Mouse (Mus musculus): ENCODE results near the gene Gm10964.
"Not testable (repeated sequence)": the region's sequence is repeated elsewhere in the genome, so short reads cannot be mapped to it uniquely, and the experiment has no call there.

The Gm10964 gene

DNA sequence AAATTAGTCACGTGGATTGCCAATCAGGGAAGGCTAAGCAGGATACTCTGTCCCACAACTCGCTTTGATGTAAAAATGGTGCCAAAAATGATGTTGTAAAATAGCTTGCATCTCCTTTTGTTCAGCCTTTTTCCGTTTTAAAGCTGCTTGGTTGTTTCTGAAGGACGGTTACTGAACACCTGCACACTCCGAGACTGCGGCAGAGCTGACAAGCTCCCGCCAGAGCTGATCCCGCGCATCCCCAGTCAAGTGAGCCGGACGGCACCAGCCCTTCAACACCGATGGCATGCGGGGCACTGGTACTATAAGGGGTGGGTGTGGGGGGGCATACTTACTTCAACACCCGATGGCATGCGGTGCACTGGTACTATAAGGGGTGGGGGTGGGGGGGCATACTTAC is 34.8 kb downstream of the Gm10964 start:
- DNase-seq (ENCODE audit: extremely low read depth, low read depth, low spot score) = no peak

DNA sequence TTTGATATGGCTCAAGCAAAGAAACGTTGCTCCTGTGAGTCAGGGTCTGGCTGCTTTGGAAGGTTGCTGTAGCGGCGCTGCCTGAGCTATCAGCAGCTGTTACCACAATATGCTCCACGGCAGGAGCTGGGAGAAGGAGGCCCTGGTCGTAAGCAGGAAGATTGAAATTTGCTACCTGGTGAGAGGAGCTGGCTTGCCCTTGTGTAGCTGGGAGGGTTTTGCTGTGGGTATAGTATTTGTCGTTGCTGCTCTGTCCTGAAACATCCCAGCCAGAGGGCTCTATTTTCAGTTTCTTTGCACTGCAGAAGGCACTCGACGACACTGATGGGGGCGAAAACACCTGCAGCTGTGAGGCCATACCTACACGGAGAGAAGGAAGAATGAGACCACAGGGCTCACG is 38.8 kb downstream of the Gm10964 start:
- no peak for DNase-seq (ENCODE audit: extremely low read depth, low read depth, low spot score)

DNA sequence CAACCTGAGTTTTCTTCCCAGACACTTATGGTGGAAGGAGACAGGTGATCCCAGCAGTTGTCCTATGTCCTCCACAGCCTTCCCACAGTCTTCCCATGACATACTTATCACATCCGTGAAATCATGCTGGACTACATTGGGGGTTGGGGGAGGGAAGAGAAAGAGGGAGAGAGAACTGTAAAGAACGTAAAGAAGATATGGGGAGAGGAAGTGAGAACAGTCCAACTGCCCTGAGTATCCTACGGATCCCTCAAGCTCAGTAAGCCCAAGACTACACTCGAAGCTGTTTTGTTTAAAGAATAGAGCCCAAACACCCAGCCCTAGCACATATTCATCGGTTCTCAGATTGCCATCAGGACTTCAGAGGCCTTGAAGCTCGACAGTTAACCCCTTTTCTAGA is 39.5 kb downstream of the Gm10964 start:
- no peak for DNase-seq (ENCODE audit: extremely low read depth, low read depth, low spot score)

DNA sequence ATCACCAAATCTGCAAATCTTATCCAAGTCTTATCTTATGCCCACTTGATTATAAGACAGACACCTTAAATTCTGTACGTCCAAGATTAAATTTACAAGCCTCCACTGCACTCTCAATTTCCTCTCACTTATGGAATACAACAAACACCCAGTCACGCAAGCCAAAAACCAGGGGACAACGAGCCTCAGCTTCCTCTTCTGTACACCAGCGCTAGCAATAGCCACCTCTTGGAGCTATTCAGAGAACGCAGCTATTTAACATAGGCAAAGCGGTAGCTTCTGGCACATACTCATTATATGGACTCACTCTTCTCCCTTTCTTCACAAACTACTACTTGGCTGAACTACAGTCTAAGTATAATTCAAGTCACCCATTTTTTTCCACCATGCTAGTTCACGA is 40.0 kb downstream of the Gm10964 start:
- no peak for DNase-seq (ENCODE audit: extremely low read depth, low read depth, low spot score)

DNA sequence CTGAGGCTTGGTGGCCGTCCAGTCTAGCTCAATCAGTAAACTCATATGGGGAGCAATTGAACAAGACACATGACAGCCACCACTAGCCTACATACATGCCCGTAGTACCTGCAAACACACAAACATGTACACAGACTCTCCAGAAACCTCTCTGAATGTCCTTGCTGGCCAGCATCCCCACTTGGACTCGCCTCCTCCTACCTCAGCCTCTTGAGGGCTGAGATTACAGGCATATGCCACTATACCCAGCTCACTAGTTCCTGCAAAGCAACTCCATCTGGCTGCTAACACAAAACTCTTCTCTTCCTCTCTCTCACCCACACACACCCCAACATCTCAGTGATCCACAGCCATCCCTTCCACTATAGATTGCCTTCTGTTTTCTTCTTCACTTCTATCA is 41.1 kb downstream of the Gm10964 start:
- DNase-seq (ENCODE audit: extremely low read depth, low read depth, low spot score) = no peak

DNA sequence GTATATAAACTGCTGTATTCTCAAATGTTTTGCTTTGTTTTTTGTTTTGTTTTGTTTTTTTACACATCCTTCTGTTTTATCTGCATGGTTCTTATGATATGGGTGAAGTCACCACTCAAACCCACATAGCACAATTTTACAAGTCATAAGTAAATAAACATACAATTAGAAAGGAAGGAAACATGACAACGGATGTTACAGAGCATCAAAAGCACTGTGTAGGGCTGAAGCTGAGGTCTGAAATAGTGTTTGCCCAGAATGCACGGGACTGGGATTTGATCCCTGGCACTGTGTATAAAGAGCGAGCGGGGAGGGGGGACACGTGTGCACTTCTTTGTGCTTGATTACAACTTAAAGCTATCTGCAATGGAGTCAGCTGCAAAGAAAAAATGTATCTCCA is 41.6 kb downstream of the Gm10964 start:
- DNase-seq (ENCODE audit: extremely low read depth, low read depth, low spot score) = no peak

DNA sequence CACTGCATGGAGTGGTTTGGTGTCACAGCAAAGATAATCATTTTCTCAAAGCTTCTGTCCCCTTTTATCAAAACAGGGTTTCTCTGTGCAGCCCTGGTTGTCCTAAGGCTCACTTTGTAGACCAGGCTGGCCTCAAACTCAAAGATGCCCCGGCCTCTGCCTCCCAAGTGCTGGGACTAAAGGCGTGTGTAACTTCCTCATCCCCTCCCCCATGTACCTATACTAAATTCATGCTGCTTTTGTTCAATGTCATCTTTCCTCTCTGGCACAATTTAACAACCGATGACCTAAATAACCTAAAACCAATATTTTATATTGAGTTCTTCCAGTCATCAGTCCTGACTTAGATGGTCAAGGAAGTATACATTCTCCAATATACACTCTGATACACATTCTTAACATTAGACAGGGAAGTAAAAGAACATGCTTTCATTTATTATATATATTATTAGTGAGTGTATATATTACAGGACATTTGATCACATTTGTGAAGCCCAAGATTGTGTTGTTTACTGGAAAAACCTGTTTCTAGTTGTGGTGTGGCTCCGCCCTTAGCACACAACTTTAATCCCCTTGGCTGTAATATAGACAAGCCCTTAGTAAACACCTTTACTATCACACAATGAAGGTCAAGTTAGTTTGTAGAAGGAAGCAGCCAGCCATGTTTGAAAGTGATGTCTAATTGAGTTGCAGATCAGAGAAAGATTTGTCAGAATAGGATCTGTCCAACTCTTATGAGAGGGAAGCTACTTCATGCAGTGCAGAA is 43.9 kb downstream of the Gm10964 start:
- DNase-seq (ENCODE audit: extremely low read depth, low read depth, low spot score) = no peak

DNA sequence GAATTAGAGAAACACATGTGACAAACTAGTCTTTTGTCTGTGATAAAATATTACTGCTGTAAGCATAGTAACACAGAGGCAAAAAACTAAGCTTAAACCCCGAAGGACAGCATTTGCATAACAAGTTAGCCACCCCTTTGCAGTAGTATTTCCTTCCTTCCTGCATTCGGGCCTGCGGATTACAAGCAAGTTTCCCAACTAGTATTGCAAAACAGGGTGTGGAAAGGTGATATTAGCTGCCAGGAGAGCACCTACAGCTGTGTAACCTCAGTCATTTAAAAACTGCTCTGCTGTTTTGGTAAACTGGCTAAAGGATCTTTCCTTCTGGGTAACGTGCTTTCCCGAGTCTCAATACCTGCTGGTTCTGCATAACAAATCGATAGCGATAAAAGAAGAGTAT is 48.1 kb downstream of the Gm10964 start:
- DNase-seq (ENCODE audit: extremely low read depth, low read depth, low spot score) = peak; percentile 84

DNA sequence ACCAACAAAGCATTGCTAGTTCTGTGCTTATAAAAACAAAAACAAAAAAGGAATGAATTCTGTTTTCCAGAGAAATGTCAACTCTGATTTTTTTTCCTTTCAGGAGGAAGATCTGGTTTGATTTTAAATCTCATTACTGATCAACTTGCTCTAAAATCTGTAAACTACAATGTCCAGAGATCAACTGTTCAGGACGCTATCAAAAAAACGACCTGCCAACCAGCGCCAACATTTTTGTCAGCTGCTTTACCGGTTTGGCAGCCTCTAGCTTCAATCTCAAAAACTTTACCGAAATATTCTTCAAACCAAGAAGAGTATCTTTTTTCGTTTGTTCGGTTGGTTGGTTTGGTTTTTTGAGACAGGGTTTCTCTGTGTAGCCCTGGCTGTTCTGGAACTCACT is 49.9 kb downstream of the Gm10964 start:
- no peak for DNase-seq (ENCODE audit: extremely low read depth, low read depth, low spot score)

DNA sequence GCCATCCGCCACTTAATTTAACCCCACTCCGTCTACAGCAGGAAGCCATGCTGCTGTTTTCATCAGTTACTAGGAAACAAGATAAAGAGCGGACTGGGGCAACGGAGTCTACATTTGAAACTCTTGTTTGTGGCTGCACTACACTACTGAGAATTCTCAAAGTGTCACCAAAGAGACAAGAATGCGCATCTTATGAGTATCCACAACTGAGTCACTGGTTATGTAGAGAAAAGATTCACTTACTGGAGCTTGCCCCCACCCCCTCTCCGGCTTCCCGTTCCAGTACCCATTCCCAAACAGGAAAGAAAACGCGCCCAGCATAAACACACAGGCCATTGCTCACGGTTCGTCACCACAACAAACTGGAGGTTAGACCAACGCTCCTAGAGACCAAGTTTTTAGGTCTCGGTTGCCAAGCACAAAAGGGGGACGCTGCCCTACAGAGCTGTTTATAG is 50.8 kb downstream of the Gm10964 start:
- DNase-seq (ENCODE audit: extremely low read depth, low read depth, low spot score) = no peak

DNA sequence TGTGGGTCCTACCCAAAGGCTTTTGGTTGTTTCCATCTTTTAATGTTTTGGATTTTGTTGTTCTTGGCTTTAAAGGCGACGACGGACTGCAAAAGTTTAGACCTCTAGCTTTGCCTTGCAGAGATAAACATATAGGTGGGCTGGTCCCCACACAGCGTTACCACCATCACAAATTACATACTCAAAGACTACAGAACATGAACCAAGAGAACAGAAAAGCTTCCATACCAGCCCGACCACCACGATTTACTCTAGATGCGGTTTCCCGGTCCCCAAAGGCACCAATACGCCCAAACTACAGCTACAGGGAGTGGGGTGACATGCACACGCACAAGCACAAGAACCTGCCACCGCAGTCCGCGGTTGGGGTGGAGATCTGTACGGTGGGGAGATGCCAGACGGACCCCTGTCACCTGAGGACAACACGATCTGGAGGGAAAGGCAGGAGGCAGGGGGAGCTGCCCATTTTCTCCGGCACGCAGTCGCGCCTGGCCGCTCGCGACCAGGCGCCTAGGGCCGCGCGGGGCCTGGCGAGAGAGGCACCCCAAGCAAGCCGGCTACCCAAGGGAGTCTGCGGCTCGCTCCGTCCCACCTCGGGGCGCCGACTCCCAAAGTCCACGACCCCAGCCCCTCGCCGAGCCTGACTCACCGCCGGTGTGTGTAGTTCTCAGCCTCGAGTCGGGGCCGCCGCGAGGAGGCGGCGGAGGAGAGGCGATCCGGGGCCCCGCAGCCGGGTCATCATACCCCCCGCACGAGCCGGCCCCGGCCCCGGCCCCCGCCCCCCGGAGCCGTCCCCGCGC is 51.4 kb downstream of the Gm10964 start:
- no peak for DNase-seq (ENCODE audit: extremely low read depth, low read depth, low spot score)

DNA sequence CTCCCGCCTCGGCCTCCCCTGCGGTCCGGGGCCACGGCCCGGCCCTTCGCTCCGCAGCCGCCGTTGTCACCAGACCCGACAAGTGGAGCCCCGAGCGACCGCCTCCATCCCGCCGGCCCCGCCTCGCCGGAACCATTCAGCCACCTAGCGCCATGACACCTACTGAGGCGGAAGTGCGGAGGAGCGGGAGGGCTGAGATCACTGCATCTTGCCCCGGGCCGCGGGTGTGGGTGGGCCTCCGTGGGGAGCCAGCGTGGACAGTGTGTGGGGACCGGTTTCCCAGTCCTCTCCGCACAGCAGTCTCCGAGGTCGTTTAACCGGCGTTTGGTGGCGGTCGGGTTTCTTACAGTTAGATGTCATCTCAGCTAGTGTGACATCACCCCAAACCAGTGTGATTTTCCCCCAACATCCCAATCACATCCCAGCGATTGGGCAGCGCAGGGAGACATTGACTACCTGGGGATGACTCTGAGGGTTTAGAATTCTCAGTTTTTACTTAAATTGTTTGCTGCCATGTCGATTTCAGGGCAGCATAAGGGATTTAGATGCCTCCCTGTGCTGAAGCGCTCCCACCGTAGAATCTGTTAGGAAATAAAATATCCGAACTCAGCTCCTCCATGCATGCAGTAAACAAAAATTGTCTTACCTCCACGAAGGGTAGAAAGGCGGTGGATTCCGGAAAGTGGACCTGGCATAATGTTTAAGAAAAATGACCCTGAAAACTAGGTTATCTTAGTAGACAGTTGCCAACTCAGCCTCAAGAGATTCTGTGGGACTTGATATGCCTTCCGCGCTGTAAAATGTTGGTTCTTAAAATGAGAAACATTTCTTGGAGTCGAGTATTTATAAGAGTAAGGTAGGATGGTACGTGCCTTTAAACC is 52.3 kb downstream of the Gm10964 start, which contains the start of gene Hipk1:
TSS of gene Hipk1 (minus strand) at position 334 of the 881 bp plus-strand sequence.
- DNase-seq (ENCODE audit: extremely low read depth, low read depth, low spot score) = no peak

DNA sequence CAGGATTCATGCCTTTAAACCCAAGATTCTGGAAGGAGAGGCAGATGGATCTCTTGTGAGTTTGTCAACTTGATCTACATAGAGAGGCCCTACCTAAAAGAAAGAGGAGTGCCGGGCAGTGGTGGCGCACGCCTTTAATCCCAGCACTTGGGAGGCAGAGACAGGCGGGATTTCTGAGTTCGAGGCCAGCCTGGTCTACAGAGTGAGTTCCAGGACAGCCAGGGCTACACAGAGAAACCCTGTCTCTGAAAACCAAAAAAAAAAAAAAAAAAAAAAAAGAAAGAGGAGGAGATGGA is 52.9 kb downstream of the Gm10964 start:
- DNase-seq (ENCODE audit: extremely low read depth, low read depth, low spot score) = not testable (repeated sequence)

DNA sequence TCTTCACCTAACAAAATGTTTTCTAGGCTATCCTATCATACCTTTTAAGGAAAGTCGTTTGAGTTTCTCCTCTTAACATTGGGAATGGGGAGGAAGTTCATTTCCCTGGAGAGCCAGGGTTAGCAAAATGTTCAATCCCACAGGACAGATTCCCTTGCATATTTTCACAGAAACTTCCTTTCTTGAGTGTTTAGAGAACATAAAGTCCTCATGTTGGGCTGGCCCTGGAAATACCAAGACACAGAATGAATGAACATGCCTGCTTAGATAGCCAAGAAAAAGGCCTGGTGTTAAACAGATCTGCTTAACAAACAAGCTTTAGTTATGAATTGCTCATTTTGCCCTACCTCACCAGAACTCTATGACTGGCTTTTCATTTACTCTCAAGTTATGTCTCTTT is 53.4 kb downstream of the Gm10964 start:
- DNase-seq (ENCODE audit: extremely low read depth, low read depth, low spot score) = no peak

Data from fat pad, adult 2 months (tissue).